Mouse (Mus musculus) left cerebral cortex, adult 18-20 months (tissue): ENCODE data around the gene Rpe65. TPM values are rescaled to one million over a fixed set of nuclear protein-coding genes. Genes with fewer than 3 reads are reported as not detected.

ENCODE experiments used
- DNase-seq, 2 experiments: peaks; one replicate each; pipeline ENCODE4 v3.0.0; 2021 to 2022; ENCODE audit warnings: low spot score in 2 of 2, mixed read lengths in 1 of 2
- long read RNA-seq, 2 experiments: library from polyadenylated mRNA; stranded (forward); transcript quantifications; one replicate each; pipeline ENCODE4 v2.0.0; 2021
- total RNA-seq, 2 experiments: library from RNA; stranded (reverse); gene quantifications; 2 replicates each; pipeline ENCODE4 v1.2.3; 2021

The Rpe65 gene
- total RNA-seq: 1 to 10 TPM; 1.0 to 1.5 TPM
- long read RNA-seq, experiment 1, partial matches to known transcripts: 1 of 1 reads
- long read RNA-seq, experiment 1, other reads (novel, unspliced or antisense): 0 of 1 reads
- long read RNA-seq, experiment 2, partial matches to known transcripts: 0 of 1 reads
- long read RNA-seq, experiment 2, other reads (novel, unspliced or antisense): 0 of 1 reads

GRCm38 (mm10) chr3:159598875-159599274, at the start of gene Rpe65:
Gene Rpe65 (plus strand): TSS chr3:159599175.
- no peak for DNase-seq

GRCm38 (mm10) chr3:159550224-159550623, 48.8 kb upstream of the Rpe65 start:
- DNase-seq: no peak

GRCm38 (mm10) chr3:159614977-159615376, 16.0 kb downstream of the Rpe65 start:
- no peak for DNase-seq

GRCm38 (mm10) chr3:159621026-159621425, 22.1 kb downstream of the Rpe65 start:
- DNase-seq: no peak

- DNase-seq: no peak
Measured at GRCm38 (mm10) chr3:159624010-159624409, 25.0 kb downstream of the Rpe65 start.

GRCm38 (mm10) chr3:159660741-159661140, 61.8 kb downstream of the Rpe65 start:
- no peak for DNase-seq

- no peak for DNase-seq
Measured at GRCm38 (mm10) chr3:159663333-159663732, 64.4 kb downstream of the Rpe65 start.

Other genes with a start within 250 kb of the Rpe65 start
- not detected for gene Depdc1a, start 103.7 kb upstream of the Rpe65 start, total RNA-seq
- gene Wls, start 240.5 kb downstream of the Rpe65 start, total RNA-seq: 10 to 100 TPM; 39.7 to 40.5 TPM